Comparison of ENCODE assay signal across 9 mouse cellular contexts in the genomic region with DNA sequence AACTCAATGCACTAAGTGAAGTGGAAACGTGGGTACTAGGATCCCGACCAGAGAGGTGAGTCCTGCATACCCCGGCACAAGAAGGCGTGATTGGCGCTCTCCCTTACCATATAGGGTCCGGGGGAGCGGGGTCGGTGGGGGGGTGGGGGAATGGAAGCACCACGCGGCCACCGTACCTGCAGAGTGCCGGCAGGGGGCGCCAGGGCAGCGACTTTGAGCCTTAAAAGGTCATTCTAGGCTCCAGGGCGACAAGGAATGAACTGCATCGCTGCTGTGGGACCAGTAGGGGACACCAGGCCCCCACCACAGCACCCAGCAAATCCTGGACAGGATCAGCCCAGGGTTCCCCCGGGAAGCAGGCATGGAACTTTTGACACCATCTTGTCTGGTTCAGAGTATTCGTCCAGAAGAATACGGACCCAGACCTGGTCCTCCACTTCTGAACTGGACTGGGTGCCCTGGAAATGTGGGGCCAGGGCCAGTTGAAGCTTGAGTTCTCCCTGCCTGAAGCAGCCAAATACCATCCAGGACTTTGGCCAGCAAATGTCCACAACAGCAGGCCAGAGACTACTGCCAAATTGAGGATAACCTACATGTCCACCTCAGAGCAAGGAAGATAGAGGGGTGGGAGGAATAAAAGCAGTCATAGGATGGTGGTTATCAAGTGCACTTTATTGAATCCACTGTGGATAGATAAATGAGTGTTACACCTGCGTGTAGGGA. TPM values are rescaled to one million over a fixed set of nuclear protein-coding genes. Genes with fewer than 3 reads are reported as not detected.
DNase-seq lines count a peak whose midpoint lies in the region; ATAC-seq and TF ChIP-seq lines count a peak whose summit lies in the region.
"Had no signal": no experiment of that assay in that cellular context is flagged by ENCODE, and none has a peak within 500 bp of the region (broad histone marks: within the 10 kb centered on the region; RNA-seq: fewer than 3 reads in every experiment).

No protein-coding gene starts in this region.

- H3K27me3 ChIP-seq in heart, embryonic 15.5 days = no peaks in the 10 kb centered on the region
- no peaks in the 10 kb centered on the region for H3K27me3 ChIP-seq in liver, postnatal 0 days (ENCODE audit: insufficient read depth, low read length)
- no peaks in the 10 kb centered on the region for H3K27me3 ChIP-seq in neural tube, embryonic 14.5 days (ENCODE audit: control insufficient read depth, insufficient read depth, low read length)

- no peaks in the 10 kb centered on the region for H3K9me3 ChIP-seq in heart, embryonic 15.5 days (replicated peaks)
- H3K9me3 ChIP-seq in liver, postnatal 0 days (ENCODE audit: low read length) = no peaks in the 10 kb centered on the region
- no peaks in the 10 kb centered on the region for H3K9me3 ChIP-seq in neural tube, embryonic 14.5 days (ENCODE audit: control insufficient read depth, low read length)

- peaks cover 39% of the 10 kb centered on the region for H3K4me1 ChIP-seq in bone marrow macrophage, adult 2 months (ENCODE audit: control insufficient read depth, insufficient read depth, low read length)
- peaks cover 23% of the 10 kb centered on the region for H3K4me1 ChIP-seq in heart, embryonic 15.5 days (replicated peaks)
- peaks cover 40% of the 10 kb centered on the region for H3K4me1 ChIP-seq in liver, postnatal 0 days (ENCODE audit: insufficient read depth)
- no peaks in the 10 kb centered on the region for H3K4me1 ChIP-seq in neural tube, embryonic 14.5 days (ENCODE audit: control insufficient read depth, insufficient read depth, low read length)

- WGBS in heart, embryonic 15.5 days = 7% methylated on average over 20 of the region's 20 CpGs
- 6% methylated on average over 20 of the region's 20 CpGs for WGBS in liver, postnatal 0 days (ENCODE audit: insufficient replicate concordance)
- 7% methylated on average over 20 of the region's 20 CpGs for WGBS in neural tube, embryonic 14.5 days

- H3K4me2 ChIP-seq in heart, embryonic 15.5 days = peak overlapping the region; percentile 63
- H3K4me2 ChIP-seq in liver, postnatal 0 days (ENCODE audit: low read depth, low read length) = peak overlapping the region; percentile 62
- H3K4me2 ChIP-seq in neural tube, embryonic 14.5 days (ENCODE audit: low read depth, low read length) = 0 out of 2 replicates have a peak overlapping the region, but pooled peaks have one; percentile 11

- H3K4me3 ChIP-seq in bone marrow macrophage, adult 2 months (ENCODE audit: insufficient read depth, low read length) = peak overlapping the region; percentile 76
- H3K4me3 ChIP-seq in heart, embryonic 15.5 days = peak overlapping the region; percentile 52
- peak overlapping the region; percentile 52 for H3K4me3 ChIP-seq in liver, postnatal 0 days (ENCODE audit: low read depth, low read length)
- H3K4me3 ChIP-seq in neural tube, embryonic 14.5 days (ENCODE audit: low read depth, low read length) = no peak overlapping the region

- no peak for TF ChIP-seq EP300 in liver, postnatal 0 days (IDR thresholded peaks at IDR 0.05; ENCODE audit: low read depth)

- peak; percentile 89 for ATAC-seq in CD4-positive, CD25-positive, alpha-beta regulatory T cell, adult 4 months
- peak; percentile 79 for ATAC-seq in erythroid progenitor cell, adult 5-6 weeks (replicated peaks; ENCODE audit: low FRiP score, poor library complexity, severe bottlenecking)
- peak; percentile 63; the same call in 1 of the 2 replicates for ATAC-seq in heart, embryonic 15.5 days (replicated peaks; ENCODE audit: insufficient number of reproducible peaks, insufficient read depth, low FRiP score, low read depth)
- ATAC-seq in liver, postnatal 0 days = peak; percentile 81
- ATAC-seq in neural tube, embryonic 14.5 days (ENCODE audit: low read depth) = no peak; the same call in 1 of the 2 replicates

- H3K36me3 ChIP-seq in heart, embryonic 15.5 days = no peaks in the 10 kb centered on the region
- H3K36me3 ChIP-seq in liver, postnatal 0 days (replicated peaks; ENCODE audit: insufficient read depth, low read length) = no peaks in the 10 kb centered on the region
- H3K36me3 ChIP-seq in neural tube, embryonic 14.5 days (ENCODE audit: control insufficient read depth, insufficient read depth, low read length) = no peaks in the 10 kb centered on the region

- no peak for TF ChIP-seq POLR2A in bone marrow macrophage, adult 2 months (IDR thresholded peaks at IDR 0.05; ENCODE audit: borderline replicate concordance, low read depth, low read length)

- H3K9ac ChIP-seq in heart, embryonic 15.5 days = no peak overlapping the region
- peak overlapping the region; percentile 64 for H3K9ac ChIP-seq in liver, postnatal 0 days (replicated peaks)
- no peak overlapping the region for H3K9ac ChIP-seq in neural tube, embryonic 14.5 days (replicated peaks; ENCODE audit: low read depth, low read length)

- TF ChIP-seq CTCF in bone marrow macrophage, adult 2 months (IDR thresholded peaks at IDR 0.05; ENCODE audit: low read depth, low read length) = peak; percentile 98
- TF ChIP-seq CTCF in liver, postnatal 0 days (IDR thresholded peaks at IDR 0.05; ENCODE audit: low read depth) = peak; percentile 95

- no peak overlapping the region for H3K27ac ChIP-seq in bone marrow macrophage, adult 2 months (ENCODE audit: insufficient read depth, low read depth, low read length)
- peak overlapping the region; percentile 9; the same call in 1 of the 2 replicates for H3K27ac ChIP-seq in heart, embryonic 15.5 days
- H3K27ac ChIP-seq in liver, postnatal 0 days (ENCODE audit: low read depth) = peak overlapping the region; percentile 87
- no peak overlapping the region for H3K27ac ChIP-seq in neural tube, embryonic 14.5 days (ENCODE audit: low read depth, low read length)

- peak; percentile 87 for DNase-seq in kidney, postnatal 14 days
- peak; percentile 88 for DNase-seq in liver, postnatal 0 days
- peak; percentile 92 for DNase-seq in testis, postnatal 10 days (ENCODE audit: low spot score)

RNA-seq across cellular contexts. Expression of gene Ifitm3, which starts 1.5 kb away (rescaled TPM):
- 1 to 10 TPM; 2.9 to 4.4 TPM for polyA plus RNA-seq in CD4-positive, CD25-positive, alpha-beta regulatory T cell, adult 4 months (2017; shearing (Covaris generic))
- 1,636 and 1,773 TPM in 2 replicates for polyA plus RNA-seq in bone marrow macrophage, adult 2 months (2012; ENCODE audit: insufficient read depth, insufficient read length, missing spikeins)
- total RNA-seq in erythroid progenitor cell, adult 5-6 weeks (2015; ENCODE audit: low replicate concordance) = 156 and 271 TPM in 2 replicates
- total RNA-seq in erythroid progenitor cell, adult 5-6 weeks (2017; ENCODE audit: low replicate concordance) = 73.5 and 106 TPM in 2 replicates
- polyA plus RNA-seq in heart, embryonic 15.5 days (2015; fragmentation: Nextera tagmentation; extraction: Ambion mirVana) = 103 and 212 TPM in 2 replicates
- 295 and 298 TPM in 2 replicates for polyA plus RNA-seq in liver, postnatal 0 days (2015; fragmentation: Nextera tagmentation; extraction: Ambion mirVana)
- polyA plus RNA-seq in neural tube, embryonic 14.5 days (2014; fragmentation: Nextera tagmentation; extraction: Ambion mirVana) = 19.3 and 34.1 TPM in 2 replicates

RNA-seq across cellular contexts. Expression of gene Ifitm6, which starts 8.6 kb away (rescaled TPM):
- polyA plus RNA-seq in CD4-positive, CD25-positive, alpha-beta regulatory T cell, adult 4 months (2017; shearing (Covaris generic)) = not detected
- 31.9 and 45.4 TPM in 2 replicates for polyA plus RNA-seq in bone marrow macrophage, adult 2 months (2012; ENCODE audit: insufficient read depth, insufficient read length, missing spikeins)
- total RNA-seq in erythroid progenitor cell, adult 5-6 weeks (2015; ENCODE audit: low replicate concordance) = 172 and 212 TPM in 2 replicates
- 65.6 and 95.9 TPM in 2 replicates for total RNA-seq in erythroid progenitor cell, adult 5-6 weeks (2017; ENCODE audit: low replicate concordance)
- 0.53 and 1.4 TPM in 2 replicates for polyA plus RNA-seq in heart, embryonic 15.5 days (2015; fragmentation: Nextera tagmentation; extraction: Ambion mirVana)
- 53.6 and 54.4 TPM in 2 replicates for polyA plus RNA-seq in liver, postnatal 0 days (2015; fragmentation: Nextera tagmentation; extraction: Ambion mirVana)
- 0.58 and 0.88 TPM in 2 replicates for polyA plus RNA-seq in neural tube, embryonic 14.5 days (2014; fragmentation: Nextera tagmentation; extraction: Ambion mirVana)

RNA-seq across cellular contexts. Expression of gene Gm17387, which starts 19.8 kb away (rescaled TPM):
- not detected for polyA plus RNA-seq in CD4-positive, CD25-positive, alpha-beta regulatory T cell, adult 4 months (2017; shearing (Covaris generic))
- polyA plus RNA-seq in bone marrow macrophage, adult 2 months (2012; ENCODE audit: insufficient read depth, insufficient read length, missing spikeins) = not detected in 2 replicates
- not detected in 2 replicates for total RNA-seq in erythroid progenitor cell, adult 5-6 weeks (2015; ENCODE audit: low replicate concordance)
- not detected in 2 replicates for total RNA-seq in erythroid progenitor cell, adult 5-6 weeks (2017; ENCODE audit: low replicate concordance)
- not detected in 2 replicates for polyA plus RNA-seq in heart, embryonic 15.5 days (2015; fragmentation: Nextera tagmentation; extraction: Ambion mirVana)
- polyA plus RNA-seq in liver, postnatal 0 days (2015; fragmentation: Nextera tagmentation; extraction: Ambion mirVana) = not detected in 2 replicates
- not detected in 2 replicates for polyA plus RNA-seq in neural tube, embryonic 14.5 days (2014; fragmentation: Nextera tagmentation; extraction: Ambion mirVana)
- polyA plus RNA-seq: gonadal fat pad, adult 2 months had no signal

RNA-seq across cellular contexts. Expression of gene Ifitm1, which starts 42.1 kb away (rescaled TPM):
- polyA plus RNA-seq in CD4-positive, CD25-positive, alpha-beta regulatory T cell, adult 4 months (2017; shearing (Covaris generic)) = not detected
- 31.2 and 38.0 TPM in 2 replicates for polyA plus RNA-seq in bone marrow macrophage, adult 2 months (2012; ENCODE audit: insufficient read depth, insufficient read length, missing spikeins)
- total RNA-seq in erythroid progenitor cell, adult 5-6 weeks (2015; ENCODE audit: low replicate concordance) = 31.0 TPM in 1 of 2 replicates, not detected in the other
- 0.90 and 20.6 TPM in 2 replicates for total RNA-seq in erythroid progenitor cell, adult 5-6 weeks (2017; ENCODE audit: low replicate concordance)
- 11.7 and 49.8 TPM in 2 replicates for polyA plus RNA-seq in heart, embryonic 15.5 days (2015; fragmentation: Nextera tagmentation; extraction: Ambion mirVana)
- 33.4 and 38.6 TPM in 2 replicates for polyA plus RNA-seq in liver, postnatal 0 days (2015; fragmentation: Nextera tagmentation; extraction: Ambion mirVana)
- 3.5 and 23.6 TPM in 2 replicates for polyA plus RNA-seq in neural tube, embryonic 14.5 days (2014; fragmentation: Nextera tagmentation; extraction: Ambion mirVana)

RNA-seq across cellular contexts. Expression of gene B4galnt4, which starts 51.8 kb away (rescaled TPM):
- 1 to 10 TPM; 6.6 to 7.8 TPM for polyA plus RNA-seq in CD4-positive, CD25-positive, alpha-beta regulatory T cell, adult 4 months (2017; shearing (Covaris generic))
- polyA plus RNA-seq in bone marrow macrophage, adult 2 months (2012; ENCODE audit: insufficient read depth, insufficient read length, missing spikeins) = not detected in 2 replicates
- total RNA-seq in erythroid progenitor cell, adult 5-6 weeks (2015; ENCODE audit: low replicate concordance) = not detected in 2 replicates
- total RNA-seq in erythroid progenitor cell, adult 5-6 weeks (2017; ENCODE audit: low replicate concordance) = 0.26 TPM in 1 of 2 replicates, not detected in the other
- polyA plus RNA-seq in heart, embryonic 15.5 days (2015; fragmentation: Nextera tagmentation; extraction: Ambion mirVana) = 1.0 and 2.0 TPM in 2 replicates
- polyA plus RNA-seq in liver, postnatal 0 days (2015; fragmentation: Nextera tagmentation; extraction: Ambion mirVana) = 0.15 and 0.34 TPM in 2 replicates
- 34.8 and 36.6 TPM in 2 replicates for polyA plus RNA-seq in neural tube, embryonic 14.5 days (2014; fragmentation: Nextera tagmentation; extraction: Ambion mirVana)

Comparison
In these comparisons a context has a peak if more than half of its experiments do, and no peak if none do; other contexts are left out.
1. H3K27ac ChIP-seq: peak in heart, embryonic 15.5 days (single experiment) and liver, postnatal 0 days (single experiment); none in bone marrow macrophage, adult 2 months (single experiment) and neural tube, embryonic 14.5 days (single experiment).
2. H3K4me2 ChIP-seq: peak in every context shown above with its lines; median percentile 63 in heart, embryonic 15.5 days; 62 in liver, postnatal 0 days; 11 in neural tube, embryonic 14.5 days.
3. RNA of gene Ifitm6, which starts 8.6 kb away (polyA plus RNA-seq): 53.6 to 54.4 TPM in liver, postnatal 0 days and 31.9 to 45.4 TPM in bone marrow macrophage, adult 2 months; 0.58 to 0.88 TPM in neural tube, embryonic 14.5 days, not detected in CD4-positive, CD25-positive, alpha-beta regulatory T cell, adult 4 months and 0.53 to 1.4 TPM in heart, embryonic 15.5 days; every median in the first group is over 10 times any median in the second.
4. Peak in every context shown above with its lines, with median percentiles within 50 percentile points of each other: DNase-seq.